Mouse (Mus musculus): Measurements from ENCODE around the gene Ptpn6. TPM values are rescaled to one million over a fixed set of nuclear protein-coding genes. Genes with fewer than 3 reads are reported as not detected.

Gene Ptpn6
- total RNA-seq, 1 experiment, result 16.5 TPM

DNA sequence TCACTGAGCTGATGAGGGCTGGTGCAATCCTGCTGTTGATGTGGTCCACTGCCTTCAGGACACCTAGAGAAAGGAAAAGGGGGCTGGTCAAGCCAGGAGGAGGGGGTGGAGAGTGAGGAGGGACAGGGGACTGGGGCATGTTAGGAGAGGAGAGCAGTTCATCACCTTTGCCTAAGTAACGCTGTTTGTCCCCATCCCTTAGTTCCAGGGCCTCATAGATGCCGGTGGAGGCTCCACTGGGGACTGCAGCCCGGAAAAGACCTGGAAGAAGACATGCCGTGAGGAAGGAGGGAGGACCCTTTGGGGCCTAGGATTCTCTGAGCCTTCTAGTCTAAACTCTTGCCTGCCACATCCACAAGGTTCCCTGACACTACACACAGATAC is 29.0 kb upstream of the Ptpn6 start:
- no peak for TF ChIP-seq CHD2 (IDR thresholded peaks at IDR 0.05; ENCODE audit: low read depth, low read length)
- no peak for TF ChIP-seq ZNF384 (IDR thresholded peaks at IDR 0.05; ENCODE audit: low read depth, low read length)
- TF ChIP-seq HCFC1 (IDR thresholded peaks at IDR 0.05; ENCODE audit: borderline replicate concordance, insufficient read depth, low read length), result no peak
- no peak for TF ChIP-seq MAFK (IDR thresholded peaks at IDR 0.05; ENCODE audit: insufficient read depth, low read depth, low read length)
- no peak for TF ChIP-seq ZC3H11A (IDR thresholded peaks at IDR 0.05; ENCODE audit: borderline replicate concordance, low read depth, low read length)
- no peak for DNase-seq (ENCODE audit: low read depth, low spot score)
- H3K9ac ChIP-seq (ENCODE audit: insufficient read depth, low read depth, low read length, poor library complexity, severe bottlenecking), result peak overlapping the region; percentile 15; the same call in 1 of the 2 replicates
- H3K4me3 ChIP-seq (ENCODE audit: insufficient read depth in 1 of 2, low read depth in 1 of 2, low read length in 2 of 2, poor library complexity in 1 of 2, severe bottlenecking in 1 of 2), result peak overlapping the region in 1 of 2 experiments; percentile 65; a peak in 3 of 4 replicates
- peaks cover 3 to 23% of the 10 kb centered on the region in 2 experiments for H3K4me1 ChIP-seq (ENCODE audit: control insufficient read depth in 2 of 2, insufficient read depth in 2 of 2, low read length in 2 of 2, poor library complexity in 1 of 2)
- no peaks in the 10 kb centered on the region for H3K9me3 ChIP-seq (ENCODE audit: control insufficient read depth, insufficient read depth, low read depth, low read length)
- H3K36me3 ChIP-seq (ENCODE audit: control insufficient read depth, insufficient read depth, low read length, poor library complexity, severe bottlenecking), result no peaks in the 10 kb centered on the region
- no peak overlapping the region for H3K27ac ChIP-seq (ENCODE audit: insufficient read depth, low read depth, low read length, poor library complexity, severe bottlenecking)
- in situ Hi-C loops (cut with MboI; ENCODE audit: low sequenced_read_pairs in 2 of 2, unreplicated experiment in 2 of 2), result no loop called here

DNA sequence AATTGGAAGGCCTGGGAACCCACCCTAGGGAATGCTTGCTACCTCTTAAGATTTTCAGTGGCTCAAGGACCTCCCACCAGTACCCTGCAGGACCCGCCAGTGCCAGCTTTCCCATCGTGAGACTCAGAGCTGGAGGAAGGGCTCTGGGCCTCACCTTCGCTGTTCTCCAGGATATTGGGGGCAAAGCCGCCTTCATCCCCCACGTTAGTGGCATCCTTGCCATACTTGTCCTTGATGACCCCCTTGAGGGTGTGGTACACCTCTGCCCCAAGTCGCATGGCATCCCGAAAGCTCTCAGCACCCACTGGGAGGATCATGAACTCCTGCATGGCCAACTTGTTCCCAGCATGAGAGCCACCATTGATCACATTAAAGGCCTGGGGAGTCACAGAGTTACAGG is 27.4 kb upstream of the Ptpn6 start:
- TF ChIP-seq HCFC1 (IDR thresholded peaks at IDR 0.05; ENCODE audit: borderline replicate concordance, insufficient read depth, low read length) (no peak), MAFK (IDR thresholded peaks at IDR 0.05; ENCODE audit: insufficient read depth, low read depth, low read length) (no peak), ZC3H11A (IDR thresholded peaks at IDR 0.05; ENCODE audit: borderline replicate concordance, low read depth, low read length) (no peak), CHD2 (IDR thresholded peaks at IDR 0.05; ENCODE audit: low read depth, low read length) (no peak), ZNF384 (IDR thresholded peaks at IDR 0.05; ENCODE audit: low read depth, low read length) (no peak)
- H3K9me3 ChIP-seq (ENCODE audit: control insufficient read depth, insufficient read depth, low read depth, low read length), result no peaks in the 10 kb centered on the region
- DNase-seq (ENCODE audit: low read depth, low spot score), result no peak
- peaks cover 3 to 23% of the 10 kb centered on the region in 2 experiments for H3K4me1 ChIP-seq (ENCODE audit: control insufficient read depth in 2 of 2, insufficient read depth in 2 of 2, low read length in 2 of 2, poor library complexity in 1 of 2)
- in situ Hi-C loops (cut with MboI; ENCODE audit: low sequenced_read_pairs in 2 of 2, unreplicated experiment in 2 of 2), result no loop called here
- H3K4me3 ChIP-seq (ENCODE audit: insufficient read depth in 1 of 2, low read depth in 1 of 2, low read length in 2 of 2, poor library complexity in 1 of 2, severe bottlenecking in 1 of 2), result no peak overlapping the region
- no peak overlapping the region for H3K27ac ChIP-seq (ENCODE audit: insufficient read depth, low read depth, low read length, poor library complexity, severe bottlenecking)
- H3K36me3 ChIP-seq (ENCODE audit: control insufficient read depth, insufficient read depth, low read length, poor library complexity, severe bottlenecking), result no peaks in the 10 kb centered on the region; the same call in 1 of the 2 replicates
- H3K9ac ChIP-seq (ENCODE audit: insufficient read depth, low read depth, low read length, poor library complexity, severe bottlenecking), result no peak overlapping the region

GRCm38 (mm10) chr6:124759259-124759658 is 20.7 kb upstream of the Ptpn6 start:
- peaks cover 4 to 13% of the 10 kb centered on the region in 2 experiments; a peak in 3 of 4 replicates for H3K4me1 ChIP-seq (ENCODE audit: control insufficient read depth in 2 of 2, insufficient read depth in 2 of 2, low read length in 2 of 2, poor library complexity in 1 of 2)
- in situ Hi-C loops (cut with MboI; ENCODE audit: low sequenced_read_pairs in 2 of 2, unreplicated experiment in 2 of 2), result no loop called here
- H3K36me3 ChIP-seq (ENCODE audit: control insufficient read depth, insufficient read depth, low read length, poor library complexity, severe bottlenecking), result no peaks in the 10 kb centered on the region; the same call in 1 of the 2 replicates
- TF ChIP-seq MAFK (IDR thresholded peaks at IDR 0.05; ENCODE audit: insufficient read depth, low read depth, low read length) (no peak), ZC3H11A (IDR thresholded peaks at IDR 0.05; ENCODE audit: borderline replicate concordance, low read depth, low read length) (peak; percentile 78), ZNF384 (IDR thresholded peaks at IDR 0.05; ENCODE audit: low read depth, low read length) (0 out of 2 replicates have a peak, but pooled peaks have one; percentile 51), HCFC1 (IDR thresholded peaks at IDR 0.05; ENCODE audit: borderline replicate concordance, insufficient read depth, low read length) (peak; percentile 75; the same call in 1 of the 2 replicates), CHD2 (IDR thresholded peaks at IDR 0.05; ENCODE audit: low read depth, low read length) (no peak)
- H3K9ac ChIP-seq (ENCODE audit: insufficient read depth, low read depth, low read length, poor library complexity, severe bottlenecking), result peak overlapping the region; percentile 40; the same call in 1 of the 2 replicates
- no peak overlapping the region for H3K27ac ChIP-seq (ENCODE audit: insufficient read depth, low read depth, low read length, poor library complexity, severe bottlenecking)
- H3K9me3 ChIP-seq (ENCODE audit: control insufficient read depth, insufficient read depth, low read depth, low read length), result no peaks in the 10 kb centered on the region
- H3K4me3 ChIP-seq (ENCODE audit: insufficient read depth in 1 of 2, low read depth in 1 of 2, low read length in 2 of 2, poor library complexity in 1 of 2, severe bottlenecking in 1 of 2), result peak overlapping the region in 1 of 2 experiments; percentile 23; a peak in 2 of 4 replicates
- peak; percentile 88 for DNase-seq (ENCODE audit: low read depth, low spot score)

DNA sequence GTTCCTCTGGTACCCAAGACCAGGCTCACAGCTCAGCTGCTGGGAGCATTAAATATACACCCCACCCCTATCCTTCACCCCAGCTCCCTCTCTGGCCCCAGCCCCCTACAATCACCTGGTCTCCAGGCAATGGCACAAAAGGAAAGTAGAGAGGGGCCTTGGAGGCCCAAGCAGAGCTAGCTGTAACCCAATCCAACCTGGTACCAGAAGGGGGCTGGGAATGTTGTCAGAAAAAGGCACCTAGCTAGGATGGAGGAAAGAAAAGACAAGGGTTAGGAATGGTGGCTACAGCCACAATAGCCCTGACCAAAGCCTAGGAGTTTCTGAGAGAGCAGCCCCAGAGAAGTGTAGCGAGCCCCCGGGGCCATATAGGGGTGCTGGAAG is 20.3 kb upstream of the Ptpn6 start:
- peak overlapping the region; percentile 40; the same call in 1 of the 2 replicates for H3K9ac ChIP-seq (ENCODE audit: insufficient read depth, low read depth, low read length, poor library complexity, severe bottlenecking)
- H3K4me3 ChIP-seq (ENCODE audit: insufficient read depth in 1 of 2, low read depth in 1 of 2, low read length in 2 of 2, poor library complexity in 1 of 2, severe bottlenecking in 1 of 2), result no peak overlapping the region
- H3K36me3 ChIP-seq (ENCODE audit: control insufficient read depth, insufficient read depth, low read length, poor library complexity, severe bottlenecking), result no peaks in the 10 kb centered on the region; the same call in 1 of the 2 replicates
- H3K27ac ChIP-seq (ENCODE audit: insufficient read depth, low read depth, low read length, poor library complexity, severe bottlenecking), result no peak overlapping the region
- no peaks in the 10 kb centered on the region for H3K9me3 ChIP-seq (ENCODE audit: control insufficient read depth, insufficient read depth, low read depth, low read length)
- peaks cover 6 to 13% of the 10 kb centered on the region in 2 experiments; a peak in 3 of 4 replicates for H3K4me1 ChIP-seq (ENCODE audit: control insufficient read depth in 2 of 2, insufficient read depth in 2 of 2, low read length in 2 of 2, poor library complexity in 1 of 2)
- no peak for DNase-seq (ENCODE audit: low read depth, low spot score)
- TF ChIP-seq ZNF384 (IDR thresholded peaks at IDR 0.05; ENCODE audit: low read depth, low read length) (no peak), CHD2 (IDR thresholded peaks at IDR 0.05; ENCODE audit: low read depth, low read length) (no peak), MAFK (IDR thresholded peaks at IDR 0.05; ENCODE audit: insufficient read depth, low read depth, low read length) (no peak), HCFC1 (IDR thresholded peaks at IDR 0.05; ENCODE audit: borderline replicate concordance, insufficient read depth, low read length) (no peak), ZC3H11A (IDR thresholded peaks at IDR 0.05; ENCODE audit: borderline replicate concordance, low read depth, low read length) (no peak)
- in situ Hi-C loops (cut with MboI; ENCODE audit: low sequenced_read_pairs in 2 of 2, unreplicated experiment in 2 of 2), result no loop called here

Measured in ES-E14 (cell line).